In genomic region chr13:97628608-97629007, GRCm38 (mm10) we compare ENCODE assay signal across 22 mouse cellular contexts.
"Had no signal": no experiment of that assay in that cellular context is flagged by ENCODE, and none has a peak within 500 bp of the region (broad histone marks: within the 10 kb centered on the region; RNA-seq: fewer than 3 reads in every experiment).

No protein-coding gene starts in this region.

- DNase-seq: kidney, adult 2 months; kidney, postnatal 10 days; kidney, postnatal 4 days; liver; lung, adult 18-20 months; lung, postnatal 10 days; lung, postnatal 36 days; right cerebral cortex, postnatal 25 days; spleen, adult 18-20 months; thymus, adult 18-20 months; thymus, postnatal 36 days had no signal

- ATAC-seq: intestine, postnatal 0 days; liver, embryonic 12.5 days; midbrain, embryonic 13.5 days; midbrain, embryonic 16.5 days had no signal

- H3K27ac ChIP-seq: limb, embryonic 10.5 days; limb, embryonic 13.5 days; liver, embryonic 12.5 days; liver, embryonic 15.5 days; lung, embryonic 15.5 days; midbrain, embryonic 10.5 days; midbrain, embryonic 13.5 days; stomach, embryonic 15.5 days had no signal

- H3K4me3 ChIP-seq: limb, embryonic 10.5 days; limb, embryonic 13.5 days; liver, embryonic 12.5 days; liver, embryonic 15.5 days; lung, embryonic 15.5 days; megakaryocyte, embryonic 14.5 days; midbrain, embryonic 10.5 days; midbrain, embryonic 13.5 days; stomach, embryonic 15.5 days had no signal

- H3K4me1 ChIP-seq: limb, embryonic 10.5 days; liver, embryonic 12.5 days; liver, embryonic 15.5 days; megakaryocyte, embryonic 14.5 days; midbrain, embryonic 10.5 days; midbrain, embryonic 13.5 days; stomach, embryonic 15.5 days had no signal

- H3K36me3 ChIP-seq: limb, embryonic 10.5 days; limb, embryonic 13.5 days; liver, embryonic 12.5 days; liver, embryonic 15.5 days; lung, embryonic 15.5 days; midbrain, embryonic 10.5 days; midbrain, embryonic 13.5 days; stomach, embryonic 15.5 days had no signal

- H3K27me3 ChIP-seq: limb, embryonic 13.5 days; lung, embryonic 15.5 days; midbrain, embryonic 13.5 days; stomach, embryonic 15.5 days had no signal

- H3K9me3 ChIP-seq: limb, embryonic 10.5 days; limb, embryonic 13.5 days; liver, embryonic 12.5 days; liver, embryonic 15.5 days; lung, embryonic 15.5 days; midbrain, embryonic 10.5 days; midbrain, embryonic 13.5 days; stomach, embryonic 15.5 days had no signal
